Mouse (Mus musculus) lung, adult 2 months (tissue): Measurements from ENCODE around the gene Dclre1b. TPM values are rescaled to one million over a fixed set of nuclear protein-coding genes. Genes with fewer than 3 reads are reported as not detected.
A peak's percentile ranks its signal among the peaks of the same experiment; 100 is the strongest.

Experiments used
- DNase-seq: peaks from one replicate; pipeline ENCODE4 v3.0.0; 2022
- H3K4me1 ChIP-seq: fragments of 200-500 bp; 2 replicates; pipeline ENCODE4 v1.6.1; 2011; ENCODE audit warnings: low read length; ENCODE audit not compliant: control insufficient read depth, insufficient read depth
- H3K4me3 ChIP-seq: fragments of 200-500 bp; replicated peaks from 2 replicates; pipeline ENCODE3; 2011; ENCODE audit warnings: low read depth, mild to moderate bottlenecking, control low read depth, low read length; ENCODE audit errors: extremely low read depth
- CTCF ChIP-seq: fragments of 200-500 bp; IDR thresholded peaks from 2 replicates; pipeline ENCODE4 v1.5.1; 2011; ENCODE audit warnings: mild to moderate bottlenecking, low read length, control low read depth; ENCODE audit not compliant: insufficient read depth
- POLR2A ChIP-seq: fragments of 200-500 bp; IDR thresholded peaks from 2 replicates; pipeline ENCODE4 v1.6.1; 2011; ENCODE audit warnings: low read depth, mild to moderate bottlenecking, control low read depth, low read length, borderline replicate concordance; ENCODE audit errors: extremely low read depth
- WGBS: fragments of 180-500 bp; shearing (Covaris S2); methylation state at CpG from one replicate; pipeline ENCODE4 v1.1.7; 2018; 5-methylcytosine and 5-hydroxymethylcytosine counted together
- polyA plus RNA-seq: library from polyadenylated mRNA; depleted of rRNA; stranded (reverse); fragments of >200 nt; gene quantifications from 2 replicates; pipeline ENCODE4 v1.2.3, GENCODE M21; 2012; rRNA removed

Dclre1b gene
- polyA plus RNA-seq, 1 experiment, result 14.0 TPM

- DNase-seq, result no peak
- Histone ChIP-seq H3K4me3 (no peak overlapping the region), H3K4me1 (peaks cover 33% of the 10 kb centered on the region)
- 67% methylated on average over 15 of the region's 15 CpGs for WGBS
- TF ChIP-seq POLR2A, result no peak
- TF ChIP-seq CTCF, result no peak
Observed at GRCm38 (mm10) chr3:103774009-103774408, 35.2 kb downstream of the Dclre1b start.

DNA sequence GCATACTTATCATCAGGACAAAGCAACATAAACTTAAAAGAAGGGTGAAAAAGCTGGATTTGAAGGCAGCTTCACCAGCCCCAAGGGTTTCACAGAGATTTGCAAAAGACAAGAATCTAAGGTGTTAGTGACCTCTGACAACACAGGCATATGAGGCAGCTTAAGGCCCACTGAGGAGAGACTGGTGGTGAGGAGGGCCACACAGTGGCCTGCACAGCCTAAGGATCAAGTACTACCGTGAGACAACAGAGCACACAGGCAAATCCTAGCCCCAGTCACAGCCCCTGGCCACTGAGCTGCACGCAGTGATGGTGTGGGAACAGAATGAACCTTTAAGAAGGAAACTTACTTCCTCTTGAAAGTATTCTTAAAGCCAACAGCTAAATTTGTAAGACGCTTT lies 35.7 kb downstream of the Dclre1b start:
- Histone ChIP-seq H3K4me1 (peaks cover 29% of the 10 kb centered on the region), H3K4me3 (no peak overlapping the region)
- TF ChIP-seq CTCF, result no peak
- no peak for TF ChIP-seq POLR2A
- WGBS, result 52% methylated on average over 3 of the region's 3 CpGs
- no peak for DNase-seq

DNA sequence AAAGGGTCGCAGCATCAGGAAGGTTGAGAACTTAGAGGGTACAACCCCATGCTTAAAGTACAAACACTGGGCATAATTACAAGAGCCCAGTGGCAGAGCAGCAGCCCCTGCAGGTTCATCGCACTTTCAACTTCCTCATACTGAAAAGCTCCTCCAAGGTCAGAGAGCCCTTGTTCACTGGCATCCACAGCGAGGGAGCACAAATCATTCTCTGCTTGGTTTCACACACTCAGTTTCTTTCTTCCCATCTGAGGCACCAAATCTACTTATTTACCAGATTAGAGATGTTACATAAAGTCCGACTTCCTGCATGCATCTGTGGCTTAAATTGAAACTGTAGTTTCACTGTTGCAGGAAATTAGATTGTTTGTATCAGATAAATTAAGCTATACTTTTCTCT lies 36.4 kb downstream of the Dclre1b start:
- H3K4me3 ChIP-seq, result no peak overlapping the region
- peaks cover 29% of the 10 kb centered on the region for H3K4me1 ChIP-seq
- no peak for DNase-seq
- 28% methylated on average over 4 of the region's 4 CpGs for WGBS
- no peak for TF ChIP-seq POLR2A
- no peak for TF ChIP-seq CTCF

- peak; percentile 67 for DNase-seq
- no peak overlapping the region for H3K4me3 ChIP-seq
- TF ChIP-seq CTCF (no peak), POLR2A (no peak)
- peaks cover 29% of the 10 kb centered on the region for H3K4me1 ChIP-seq
- 7% methylated on average over 9 of the region's 9 CpGs for WGBS
Observed at GRCm38 (mm10) chr3:103771531-103772130, 37.6 kb downstream of the Dclre1b start.

- no peak for TF ChIP-seq CTCF
- no peak for TF ChIP-seq POLR2A
- no peak overlapping the region for H3K4me3 ChIP-seq
- H3K4me1 ChIP-seq, result peaks cover 11% of the 10 kb centered on the region
- WGBS, result 42% methylated on average over 3 of the region's 3 CpGs
- no peak for DNase-seq
Observed at GRCm38 (mm10) chr3:103766789-103767188, 42.5 kb downstream of the Dclre1b start.

GRCm38 (mm10) chr3:103759261-103759970 lies 49.8 kb downstream of the Dclre1b start:
- Histone ChIP-seq H3K4me1 (peaks cover 2% of the 10 kb centered on the region; the same call in 1 of the 2 replicates), H3K4me3 (no peak overlapping the region)
- whole genome bisulfite sequencing, result 79% methylated on average over 5 of the region's 5 CpGs
- no peak for DNase-seq
- no peak for TF ChIP-seq CTCF
- TF ChIP-seq POLR2A, result no peak

GRCm38 (mm10) chr3:103758456-103758855 lies 50.8 kb downstream of the Dclre1b start:
- peaks cover 2% of the 10 kb centered on the region; the same call in 1 of the 2 replicates for H3K4me1 ChIP-seq
- TF ChIP-seq POLR2A, result no peak
- TF ChIP-seq CTCF, result no peak
- WGBS, result 85% methylated on average over 7 of the region's 7 CpGs
- no peak for DNase-seq
- no peak overlapping the region for H3K4me3 ChIP-seq

DNA sequence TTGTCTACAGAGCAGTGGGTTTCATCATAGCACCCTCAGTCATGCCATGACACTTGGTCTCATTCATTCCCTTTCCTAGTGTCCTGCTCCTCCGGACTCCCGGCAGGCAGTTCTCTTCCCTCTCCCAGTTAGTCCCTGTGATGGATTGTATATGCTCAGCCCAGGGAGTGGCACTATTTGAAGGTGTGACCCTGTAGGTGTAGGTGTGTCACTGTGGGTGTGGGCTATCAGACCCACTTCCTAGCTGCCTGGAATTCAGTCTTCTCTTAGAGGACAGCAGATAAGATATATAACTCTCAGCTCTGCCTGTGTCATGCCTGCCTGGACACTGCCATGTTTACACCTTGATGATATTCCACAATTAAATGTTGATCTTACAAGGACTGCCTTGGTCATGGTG lies 52.3 kb downstream of the Dclre1b start:
- Histone ChIP-seq H3K4me3 (no peak overlapping the region), H3K4me1 (peaks cover 2% of the 10 kb centered on the region; the same call in 1 of the 2 replicates)
- DNase-seq, result no peak
- WGBS, result 86% methylated on average over 2 of the region's 2 CpGs
- no peak for TF ChIP-seq CTCF
- no peak for TF ChIP-seq POLR2A

GRCm38 (mm10) chr3:103755351-103755750 lies 53.9 kb downstream of the Dclre1b start:
- WGBS, result 52% methylated on average over 3 of the region's 3 CpGs
- DNase-seq, result no peak
- no peak for TF ChIP-seq POLR2A
- no peak for TF ChIP-seq CTCF
- H3K4me3 ChIP-seq, result no peak overlapping the region
- H3K4me1 ChIP-seq, result peaks cover 2% of the 10 kb centered on the region; the same call in 1 of the 2 replicates

- H3K4me3 ChIP-seq, result no peak overlapping the region
- TF ChIP-seq POLR2A (no peak), CTCF (no peak)
- peaks cover 2% of the 10 kb centered on the region; the same call in 1 of the 2 replicates for H3K4me1 ChIP-seq
- DNase-seq, result no peak
- 90% methylated on average over 2 of the region's 2 CpGs for WGBS
Observed at GRCm38 (mm10) chr3:103751558-103751957, 57.7 kb downstream of the Dclre1b start.

Other genes with a start within 250 kb of the Dclre1b start
- 0.63 and 1.1 TPM in 2 replicates for gene Syt6, start 234.2 kb downstream of the Dclre1b start, polyA plus RNA-seq
- gene Atg4a-ps, start 163.4 kb downstream of the Dclre1b start, polyA plus RNA-seq, result not detected in 2 replicates
- 56.3 and 80.9 TPM in 2 replicates for gene Olfml3, start 71.4 kb downstream of the Dclre1b start, polyA plus RNA-seq
- gene Gm10964, start 70.1 kb downstream of the Dclre1b start, polyA plus RNA-seq, result not detected in 2 replicates
- gene Hipk1, start 17.9 kb downstream of the Dclre1b start, polyA plus RNA-seq, result 105 and 143 TPM in 2 replicates
- gene Ap4b1, start 76 bp upstream of the Dclre1b start, polyA plus RNA-seq, result 8.2 and 12.1 TPM in 2 replicates
- gene Gm43064, start 129 bp upstream of the Dclre1b start, polyA plus RNA-seq, result 0.14 TPM in 1 of 2 replicates, not detected in the other
- not detected in 2 replicates for gene Bcl2l15, start 23.2 kb upstream of the Dclre1b start, polyA plus RNA-seq
- 2.5 and 2.7 TPM in 2 replicates for gene Ptpn22, start 50.4 kb upstream of the Dclre1b start, polyA plus RNA-seq
- gene Rsbn1, start 104.7 kb upstream of the Dclre1b start, polyA plus RNA-seq, result 4.3 and 4.9 TPM in 2 replicates
- gene Phtf1, start 158.7 kb upstream of the Dclre1b start, polyA plus RNA-seq, result 7.8 and 8.4 TPM in 2 replicates